Mouse (Mus musculus) cerebellum, adult 2 months (tissue): ENCODE results near the gene Adamts7. TPM values are rescaled to one million over a fixed set of nuclear protein-coding genes. Genes with fewer than 3 reads are reported as not detected.

Experiments used
- DNase-seq, 2 experiments: peaks; one replicate each; pipeline ENCODE4 v3.0.0; 2021
- H3K27ac ChIP-seq: fragments of 200-500 bp; 2 replicates; pipeline ENCODE4 v1.5.1; 2012; ENCODE audit warnings: low read length, control low read depth, inconsistent platforms; ENCODE audit not compliant: insufficient read depth
- H3K27me3 ChIP-seq: fragments of 200-500 bp; 2 replicates; pipeline ENCODE4 v1.6.1; 2012; ENCODE audit warnings: inconsistent platforms, mild to moderate bottlenecking, low read length, moderate library complexity; ENCODE audit not compliant: control insufficient read depth, insufficient read depth
- H3K4me1 ChIP-seq: fragments of 200-500 bp; 2 replicates; pipeline ENCODE4 v1.6.1; 2011; ENCODE audit warnings: low read length; ENCODE audit not compliant: control insufficient read depth, insufficient read depth
- H3K4me3 ChIP-seq: fragments of 200-500 bp; replicated peaks from 2 replicates; pipeline ENCODE3; 2011; ENCODE audit warnings: mild to moderate bottlenecking, low read depth, low read length, control low read depth; ENCODE audit not compliant: insufficient read depth
- CTCF ChIP-seq: fragments of 200-500 bp; IDR thresholded peaks from 2 replicates; pipeline ENCODE4 v1.5.1; 2011; ENCODE audit warnings: low read depth, mild to moderate bottlenecking, control low read depth, low read length, moderate library complexity, borderline replicate concordance; ENCODE audit not compliant: insufficient read depth
- POLR2A ChIP-seq: fragments of 200-500 bp; IDR thresholded peaks from 2 replicates; pipeline ENCODE4 v1.6.1; 2011; ENCODE audit warnings: low read length, control low read depth, borderline replicate concordance; ENCODE audit not compliant: insufficient read depth
- WGBS: fragments of 180-500 bp; shearing (Covaris S2); methylation state at CpG from one replicate; pipeline ENCODE4 v1.1.7; 2018; 5-methylcytosine and 5-hydroxymethylcytosine counted together
- polyA plus RNA-seq: library from polyadenylated mRNA; depleted of rRNA; stranded (reverse); fragments of >200 nt; gene quantifications from 2 replicates; pipeline ENCODE4 v1.2.3, GENCODE M21; 2012; rRNA removed

Adamts7 gene
- polyA plus RNA-seq, 1 experiment = 0.34 TPM

- Histone ChIP-seq H3K4me1 (peaks cover 7% of the 10 kb centered on the region), H3K27me3 (no peaks in the 10 kb centered on the region), H3K4me3 (no peak overlapping the region), H3K27ac (no peak overlapping the region)
- no peak for TF ChIP-seq CTCF
- TF ChIP-seq POLR2A = no peak
- WGBS = 22% methylated on average over 6 of the region's 6 CpGs
- no peak for DNase-seq
These were observed 93.1 kb downstream of the Adamts7 start for GRCm38 (mm10) chr9:90255844-90256405.

- DNase-seq = no peak
- TF ChIP-seq CTCF (no peak), POLR2A (no peak)
- H3K4me3 ChIP-seq = no peak overlapping the region
- WGBS = 82% methylated on average over 7 of the region's 7 CpGs
- peaks cover 7% of the 10 kb centered on the region for H3K4me1 ChIP-seq
- no peak overlapping the region for H3K27ac ChIP-seq
- no peaks in the 10 kb centered on the region for H3K27me3 ChIP-seq
These were observed 94.4 kb downstream of the Adamts7 start for GRCm38 (mm10) chr9:90257220-90257619.

Other genes starting within 250 kb of the Adamts7 start
- gene Ctsh, start 108.9 kb upstream of the Adamts7 start, polyA plus RNA-seq = 13.8 and 16.3 TPM in 2 replicates
- gene Morf4l1, start 48.3 kb upstream of the Adamts7 start, polyA plus RNA-seq = 468 and 520 TPM in 2 replicates
- 14.9 and 18.4 TPM in 2 replicates for gene Tbc1d2b, start 107.7 kb downstream of the Adamts7 start, polyA plus RNA-seq